Mouse (Mus musculus): ENCODE results near the gene Car4. TPM values are rescaled to one million over a fixed set of nuclear protein-coding genes. Genes with fewer than 3 reads are reported as not detected.

Car4 gene
- 0.40 TPM in 1 of 2 replicates, not detected in the other for polyA plus RNA-seq (2015; fragmentation: Nextera tagmentation; extraction: Ambion mirVana)

GRCm38 (mm10) chr11:84957591-84958270 lies at the start of gene Car4:
Gene Car4, plus strand, starts transcription at chr11:84957786.
- no peaks in the 10 kb centered on the region for H3K36me3 ChIP-seq
- H3K9me3 ChIP-seq, result no peaks in the 10 kb centered on the region
- peaks cover 11% of the 10 kb centered on the region for H3K4me1 ChIP-seq
- H3K4me2 ChIP-seq, result peak within 1 kb of the TSS; percentile 56
- H3K4me3 ChIP-seq, result peak within 1 kb of the TSS; percentile 31
- H3K27ac ChIP-seq, result no peak within 1 kb of the TSS
- under 1% methylated on average over 49 of the region's 49 CpGs for WGBS
- H3K27me3 ChIP-seq, result peaks cover 60% of the 10 kb centered on the region
- ATAC-seq (ENCODE audit: insufficient number of reproducible peaks, insufficient read depth, low FRiP score, low TSS enrichment, low read depth), result no peak
- H3K9ac ChIP-seq, result peak within 1 kb of the TSS; percentile 46

DNA sequence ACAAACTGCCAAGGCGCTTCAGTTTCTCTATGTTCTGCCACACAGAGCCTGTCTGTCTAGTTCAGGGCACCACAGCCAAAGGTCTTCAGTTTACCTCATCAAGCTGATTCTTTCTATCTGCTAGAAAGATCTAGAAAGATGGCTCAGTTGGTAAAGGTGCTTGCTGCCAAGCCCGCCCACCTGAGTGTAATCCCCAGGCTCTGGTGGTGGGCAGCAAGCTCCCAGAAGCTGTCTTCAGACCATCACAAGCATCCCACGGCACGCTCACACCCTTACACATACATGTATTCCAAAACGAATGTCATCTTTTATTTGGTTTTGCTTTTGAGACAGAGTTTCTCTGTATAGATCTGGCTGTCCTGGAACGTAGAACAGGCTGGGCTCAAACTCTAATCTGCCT lies 49.1 kb upstream of the Car4 start:
- ATAC-seq (ENCODE audit: insufficient number of reproducible peaks, insufficient read depth, low FRiP score, low TSS enrichment, low read depth), result no peak
- Histone ChIP-seq H3K4me2 (no peak overlapping the region), H3K36me3 (peaks cover 95% of the 10 kb centered on the region), H3K27me3 (no peaks in the 10 kb centered on the region), H3K9me3 (no peaks in the 10 kb centered on the region), H3K4me3 (no peak overlapping the region), H3K4me1 (no peaks in the 10 kb centered on the region), H3K27ac (no peak overlapping the region), H3K9ac (no peak overlapping the region)
- 88% methylated on average over 6 of the region's 6 CpGs for WGBS

DNA sequence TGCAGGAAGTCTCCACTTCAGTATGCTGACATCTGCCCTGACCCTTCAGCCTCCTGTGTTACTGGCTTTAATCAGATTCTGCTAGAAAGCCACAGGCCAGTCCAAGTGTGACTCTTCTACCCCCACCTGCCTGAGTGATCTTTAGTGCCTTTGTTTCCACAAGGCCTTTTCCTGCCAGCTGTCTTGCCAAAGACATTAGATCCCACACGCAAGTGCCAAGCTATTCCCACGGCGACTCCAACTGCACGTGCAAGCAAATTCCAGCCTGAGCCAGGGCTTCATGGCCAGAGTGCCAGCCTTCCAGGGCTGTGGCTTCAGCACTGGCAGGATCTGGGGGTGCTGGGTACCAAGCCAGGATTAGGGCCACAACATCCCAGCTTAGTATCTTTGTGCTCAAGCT lies 47.2 kb upstream of the Car4 start:
- H3K4me1 ChIP-seq, result peaks cover 14% of the 10 kb centered on the region
- no peaks in the 10 kb centered on the region for H3K27me3 ChIP-seq
- no peak overlapping the region for H3K4me2 ChIP-seq
- no peak overlapping the region for H3K4me3 ChIP-seq
- no peak overlapping the region for H3K9ac ChIP-seq
- H3K9me3 ChIP-seq, result no peaks in the 10 kb centered on the region
- no peak for ATAC-seq (ENCODE audit: insufficient number of reproducible peaks, insufficient read depth, low FRiP score, low TSS enrichment, low read depth)
- no peak overlapping the region for H3K27ac ChIP-seq
- 73% methylated on average over 4 of the region's 4 CpGs for WGBS
- peaks cover 87% of the 10 kb centered on the region for H3K36me3 ChIP-seq

GRCm38 (mm10) chr11:84914673-84915072 lies 42.9 kb upstream of the Car4 start:
- Histone ChIP-seq H3K4me2 (peak overlapping the region; percentile 77; the same call in 1 of the 2 replicates), H3K36me3 (peaks cover 44% of the 10 kb centered on the region), H3K4me3 (0 out of 2 replicates have a peak overlapping the region, but pooled peaks have one; percentile 2), H3K27me3 (no peaks in the 10 kb centered on the region), H3K9me3 (no peaks in the 10 kb centered on the region), H3K9ac (no peak overlapping the region), H3K27ac (no peak overlapping the region), H3K4me1 (peaks cover 26% of the 10 kb centered on the region)
- ATAC-seq (ENCODE audit: insufficient number of reproducible peaks, insufficient read depth, low FRiP score, low TSS enrichment, low read depth), result no peak
- 83% methylated on average over 5 of the region's 5 CpGs for WGBS

GRCm38 (mm10) chr11:84916053-84916702 lies 41.4 kb upstream of the Car4 start, which contains the start of gene Znhit3:
Gene Znhit3, minus strand, starts transcription at chr11:84916366.
- H3K27me3 ChIP-seq, result no peaks in the 10 kb centered on the region
- no peaks in the 10 kb centered on the region for H3K9me3 ChIP-seq
- peak within 1 kb of the TSS; percentile 84 for H3K9ac ChIP-seq
- 3% methylated on average over 34 of the region's 34 CpGs for WGBS
- ATAC-seq (ENCODE audit: insufficient number of reproducible peaks, insufficient read depth, low FRiP score, low TSS enrichment, low read depth), result peak; percentile 81; the same call in 1 of the 2 replicates
- 0 out of 2 replicates have a peak within 1 kb of the TSS, but pooled peaks have one; percentile 1 for H3K27ac ChIP-seq
- H3K4me1 ChIP-seq, result peaks cover 26% of the 10 kb centered on the region
- peaks cover 31% of the 10 kb centered on the region for H3K36me3 ChIP-seq
- peak within 1 kb of the TSS; percentile 77 for H3K4me2 ChIP-seq
- peak within 1 kb of the TSS; percentile 70 for H3K4me3 ChIP-seq

GRCm38 (mm10) chr11:84916703-84917300 lies 40.8 kb upstream of the Car4 start:
- Histone ChIP-seq H3K9me3 (no peaks in the 10 kb centered on the region), H3K27ac (no peak overlapping the region), H3K9ac (peak overlapping the region; percentile 84), H3K4me3 (peak overlapping the region; percentile 70), H3K36me3 (peaks cover 25% of the 10 kb centered on the region), H3K4me1 (peaks cover 26% of the 10 kb centered on the region), H3K27me3 (no peaks in the 10 kb centered on the region), H3K4me2 (peak overlapping the region; percentile 77)
- no peak for ATAC-seq (ENCODE audit: insufficient number of reproducible peaks, insufficient read depth, low FRiP score, low TSS enrichment, low read depth)
- 60% methylated on average over 7 of the region's 7 CpGs for WGBS

- Histone ChIP-seq H3K4me1 (peaks cover 26% of the 10 kb centered on the region), H3K27me3 (no peaks in the 10 kb centered on the region), H3K4me3 (no peak overlapping the region), H3K36me3 (peaks cover 11% of the 10 kb centered on the region), H3K27ac (no peak overlapping the region), H3K9me3 (no peaks in the 10 kb centered on the region), H3K9ac (peak overlapping the region; percentile 58), H3K4me2 (peak overlapping the region; percentile 52)
- 4% methylated on average over 16 of the region's 16 CpGs for WGBS
- no peak; the same call in 1 of the 2 replicates for ATAC-seq (ENCODE audit: insufficient number of reproducible peaks, insufficient read depth, low FRiP score, low TSS enrichment, low read depth)
These were observed 39.2 kb upstream of the Car4 start for GRCm38 (mm10) chr11:84918425-84918824.

DNA sequence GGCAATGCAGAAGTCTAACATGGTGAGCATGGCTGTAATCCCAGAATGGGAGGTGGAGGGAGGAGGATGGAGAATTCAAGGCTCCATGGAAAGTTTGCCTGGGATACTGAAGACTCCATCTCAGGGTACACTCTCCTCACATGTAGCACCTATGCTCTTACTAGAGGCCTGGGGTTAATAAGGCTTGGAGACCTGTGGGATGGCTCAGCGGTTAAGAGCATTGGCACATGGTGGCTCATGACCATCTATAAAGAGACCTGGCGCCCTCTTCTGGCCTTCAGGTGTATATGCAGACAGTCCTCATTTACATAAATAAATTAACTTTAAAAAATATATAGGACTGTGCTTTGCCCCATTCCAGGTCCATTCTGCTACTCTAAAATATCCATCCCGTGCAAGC lies 38.3 kb upstream of the Car4 start:
- peaks cover 4% of the 10 kb centered on the region; the same call in 1 of the 2 replicates for H3K36me3 ChIP-seq
- 34% methylated on average over 3 of the region's 3 CpGs for WGBS
- H3K27ac ChIP-seq, result no peak overlapping the region
- H3K4me3 ChIP-seq, result no peak overlapping the region
- H3K9me3 ChIP-seq, result no peaks in the 10 kb centered on the region
- no peak overlapping the region for H3K9ac ChIP-seq
- H3K4me2 ChIP-seq, result no peak overlapping the region
- no peak for ATAC-seq (ENCODE audit: insufficient number of reproducible peaks, insufficient read depth, low FRiP score, low TSS enrichment, low read depth)
- H3K27me3 ChIP-seq, result no peaks in the 10 kb centered on the region
- H3K4me1 ChIP-seq, result peaks cover 24% of the 10 kb centered on the region

DNA sequence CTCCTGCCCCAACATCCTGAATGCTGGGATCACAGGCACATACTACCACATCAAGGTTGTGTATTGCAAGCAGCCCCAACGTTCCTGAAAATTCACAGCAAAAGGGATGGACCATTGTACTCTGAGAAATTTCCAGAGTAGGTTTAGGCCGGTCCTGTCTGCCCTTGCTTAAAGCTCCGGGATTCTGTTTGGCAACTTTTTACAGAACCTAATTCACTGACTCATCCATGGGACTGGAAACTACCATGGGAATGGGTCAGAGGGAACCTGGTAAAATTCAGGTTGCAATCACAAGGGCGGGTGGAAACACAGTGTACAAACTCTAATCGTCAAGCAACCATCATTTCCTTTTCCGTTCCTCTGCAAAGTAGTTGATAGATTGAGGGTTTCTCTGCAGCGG lies 37.6 kb upstream of the Car4 start:
- no peak for ATAC-seq (ENCODE audit: insufficient number of reproducible peaks, insufficient read depth, low FRiP score, low TSS enrichment, low read depth)
- WGBS, result 76% methylated on average over 7 of the region's 7 CpGs

DNA sequence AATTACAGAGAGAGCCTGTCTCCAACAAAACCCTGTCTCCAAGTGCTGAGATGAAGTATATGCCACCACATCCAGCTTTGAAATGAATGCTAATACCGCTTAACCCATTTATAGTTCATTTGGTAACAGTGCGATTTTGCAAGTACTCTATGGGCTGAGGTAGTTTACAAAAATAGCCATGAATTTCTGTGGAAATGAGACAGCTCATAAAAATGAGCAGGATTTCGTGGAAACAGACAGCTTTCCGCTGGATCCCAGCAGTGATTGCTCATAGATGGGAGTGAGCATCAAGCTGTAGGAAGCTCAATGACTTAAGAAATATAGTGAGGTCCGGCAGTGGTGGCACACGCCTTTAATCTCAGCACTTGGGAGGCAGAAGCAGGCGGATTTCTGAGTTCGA lies 36.6 kb upstream of the Car4 start:
- no peak for ATAC-seq (ENCODE audit: insufficient number of reproducible peaks, insufficient read depth, low FRiP score, low TSS enrichment, low read depth)
- 80% methylated on average over 8 of the region's 8 CpGs for WGBS
- no peak overlapping the region for H3K27ac ChIP-seq
- H3K9me3 ChIP-seq, result no peaks in the 10 kb centered on the region
- H3K4me1 ChIP-seq, result peaks cover 11% of the 10 kb centered on the region; the same call in 1 of the 2 replicates
- H3K27me3 ChIP-seq, result no peaks in the 10 kb centered on the region
- H3K9ac ChIP-seq, result no peak overlapping the region
- H3K4me3 ChIP-seq, result no peak overlapping the region
- no peak overlapping the region for H3K4me2 ChIP-seq
- H3K36me3 ChIP-seq, result no peaks in the 10 kb centered on the region

More for the DNA sequence above, 37.6 kb upstream of the Car4 start:
- Histone ChIP-seq H3K4me3 (no peak overlapping the region), H3K27ac (no peak overlapping the region), H3K9ac (no peak overlapping the region), H3K4me2 (no peak overlapping the region), H3K4me1 (peaks cover 17% of the 10 kb centered on the region), H3K36me3 (no peaks in the 10 kb centered on the region), H3K9me3 (no peaks in the 10 kb centered on the region), H3K27me3 (no peaks in the 10 kb centered on the region)

- Histone ChIP-seq H3K4me3 (no peak overlapping the region), H3K9ac (no peak overlapping the region), H3K4me2 (no peak overlapping the region), H3K4me1 (no peaks in the 10 kb centered on the region), H3K27ac (no peak overlapping the region), H3K27me3 (no peaks in the 10 kb centered on the region), H3K36me3 (no peaks in the 10 kb centered on the region), H3K9me3 (no peaks in the 10 kb centered on the region)
- ATAC-seq (ENCODE audit: insufficient number of reproducible peaks, insufficient read depth, low FRiP score, low TSS enrichment, low read depth), result no peak
- WGBS, result 14% methylated on average over 6 of the region's 6 CpGs
These were observed 25.3 kb upstream of the Car4 start for GRCm38 (mm10) chr11:84932261-84932660.

Data from embryonic facial prominence, embryonic 13.5 days (tissue).